Mouse (Mus musculus): ENCODE data around the gene Filip1. TPM values are rescaled to one million over a fixed set of nuclear protein-coding genes. Genes with fewer than 3 reads are reported as not detected.

The Filip1 gene
- polyA plus RNA-seq, 1 experiment = 0.01 TPM

GRCm38 (mm10) chr9:79944872-79945271 lies 67.8 kb downstream of the Filip1 start:
- Histone ChIP-seq H3K27me3 (ENCODE audit: control insufficient read depth, insufficient read depth, insufficient read length) (no peaks in the 10 kb centered on the region), H3K4me3 (ENCODE audit: insufficient read depth, poor library complexity, severe bottlenecking) (no peak overlapping the region), H3K79me2 (ENCODE audit: control insufficient read depth, insufficient read depth) (no peaks in the 10 kb centered on the region), H3K36me3 (ENCODE audit: control insufficient read depth, insufficient read depth) (no peaks in the 10 kb centered on the region), H3K79me3 (ENCODE audit: low read depth) (no peaks in the 10 kb centered on the region), H3ac (ENCODE audit: control insufficient read depth, insufficient read length, low read depth) (no peak overlapping the region)
- TF ChIP-seq FOSL1 (IDR thresholded peaks at IDR 0.05; ENCODE audit: insufficient read depth, low read length, poor library complexity, severe bottlenecking) (no peak), CEBPB (IDR thresholded peaks at IDR 0.05; ENCODE audit: low read depth) (no peak), CTCF (IDR thresholded peaks at IDR 0.05; ENCODE audit: control insufficient read depth, insufficient read depth, insufficient read length) (no peak), MYOG (IDR thresholded peaks at IDR 0.05; ENCODE audit: control insufficient read depth, extremely low read depth, insufficient read length) (no peak), USF1 (IDR thresholded peaks at IDR 0.05; ENCODE audit: low read depth) (no peak), MYOD1 (IDR thresholded peaks at IDR 0.05; ENCODE audit: control insufficient read depth, insufficient read length, low read depth) (no peak)

- Histone ChIP-seq H3K27me3 (ENCODE audit: control insufficient read depth, insufficient read depth, insufficient read length) (no peaks in the 10 kb centered on the region), H3K36me3 (ENCODE audit: control insufficient read depth, insufficient read depth) (no peaks in the 10 kb centered on the region), H3K79me2 (ENCODE audit: control insufficient read depth, insufficient read depth) (no peaks in the 10 kb centered on the region), H3K79me3 (ENCODE audit: low read depth) (no peaks in the 10 kb centered on the region), H3K4me3 (ENCODE audit: insufficient read depth, poor library complexity, severe bottlenecking) (no peak overlapping the region), H3ac (ENCODE audit: control insufficient read depth, insufficient read length, low read depth) (no peak overlapping the region)
- no peak for TF ChIP-seq FOSL1 (IDR thresholded peaks at IDR 0.05; ENCODE audit: insufficient read depth, low read length, poor library complexity, severe bottlenecking)
- TF ChIP-seq USF1 (IDR thresholded peaks at IDR 0.05; ENCODE audit: low read depth) = no peak
- TF ChIP-seq MAX (IDR thresholded peaks at IDR 0.05) = no peak
- TF ChIP-seq MYOD1 (IDR thresholded peaks at IDR 0.05; ENCODE audit: control insufficient read depth, insufficient read length, low read depth) = no peak
- no peak for TF ChIP-seq CTCF (IDR thresholded peaks at IDR 0.05; ENCODE audit: control insufficient read depth, insufficient read depth, insufficient read length)
These were observed 68.7 kb downstream of the Filip1 start for GRCm38 (mm10) chr9:79943986-79944385.

GRCm38 (mm10) chr9:79938416-79939206 lies 74.0 kb downstream of the Filip1 start:
- Histone ChIP-seq H3K79me3 (ENCODE audit: low read depth) (no peaks in the 10 kb centered on the region), H3K36me3 (ENCODE audit: control insufficient read depth, insufficient read depth) (no peaks in the 10 kb centered on the region), H3K79me2 (ENCODE audit: control insufficient read depth, insufficient read depth) (no peaks in the 10 kb centered on the region), H3ac (ENCODE audit: control insufficient read depth, insufficient read length, low read depth) (no peak overlapping the region), H3K4me3 (ENCODE audit: insufficient read depth, poor library complexity, severe bottlenecking) (no peak overlapping the region), H3K27me3 (ENCODE audit: control insufficient read depth, insufficient read depth, insufficient read length) (no peaks in the 10 kb centered on the region)
- TF ChIP-seq USF1 (IDR thresholded peaks at IDR 0.05; ENCODE audit: low read depth) = no peak

- no peak overlapping the region for H3K4me3 ChIP-seq (ENCODE audit: insufficient read depth, poor library complexity, severe bottlenecking)
- no peak for TF ChIP-seq FOSL1 (IDR thresholded peaks at IDR 0.05; ENCODE audit: insufficient read depth, low read length, poor library complexity, severe bottlenecking)
- TF ChIP-seq USF1 (IDR thresholded peaks at IDR 0.05; ENCODE audit: low read depth) = no peak
- no peak for TF ChIP-seq MAX (IDR thresholded peaks at IDR 0.05)
- TF ChIP-seq MYOG (IDR thresholded peaks at IDR 0.05; ENCODE audit: control insufficient read depth, extremely low read depth, insufficient read length) = no peak
- no peak for TF ChIP-seq CEBPB (IDR thresholded peaks at IDR 0.05; ENCODE audit: low read depth)
- TF ChIP-seq CTCF (IDR thresholded peaks at IDR 0.05; ENCODE audit: control insufficient read depth, insufficient read depth, insufficient read length) = no peak
- no peak for TF ChIP-seq MYOD1 (IDR thresholded peaks at IDR 0.05; ENCODE audit: control insufficient read depth, insufficient read length, low read depth)
- H3ac ChIP-seq (ENCODE audit: control insufficient read depth, insufficient read length, low read depth) = no peak overlapping the region
- no peaks in the 10 kb centered on the region for H3K36me3 ChIP-seq (ENCODE audit: control insufficient read depth, insufficient read depth)
- no peaks in the 10 kb centered on the region for H3K27me3 ChIP-seq (ENCODE audit: control insufficient read depth, insufficient read depth, insufficient read length)
- H3K79me2 ChIP-seq (ENCODE audit: control insufficient read depth, insufficient read depth) = no peaks in the 10 kb centered on the region
- H3K79me3 ChIP-seq (ENCODE audit: low read depth) = no peaks in the 10 kb centered on the region
These were observed 75.1 kb downstream of the Filip1 start for GRCm38 (mm10) chr9:79937570-79937969.

- Histone ChIP-seq H3K27me3 (ENCODE audit: control insufficient read depth, insufficient read depth, insufficient read length) (no peaks in the 10 kb centered on the region), H3K79me3 (ENCODE audit: low read depth) (no peaks in the 10 kb centered on the region), H3K79me2 (ENCODE audit: control insufficient read depth, insufficient read depth) (no peaks in the 10 kb centered on the region), H3ac (ENCODE audit: control insufficient read depth, insufficient read length, low read depth) (no peak overlapping the region), H3K36me3 (ENCODE audit: control insufficient read depth, insufficient read depth) (no peaks in the 10 kb centered on the region), H3K4me3 (ENCODE audit: insufficient read depth, poor library complexity, severe bottlenecking) (no peak overlapping the region)
- TF ChIP-seq MYOG (IDR thresholded peaks at IDR 0.05; ENCODE audit: control insufficient read depth, extremely low read depth, insufficient read length) = no peak
- TF ChIP-seq USF1 (IDR thresholded peaks at IDR 0.05; ENCODE audit: low read depth) = no peak
- TF ChIP-seq CEBPB (IDR thresholded peaks at IDR 0.05; ENCODE audit: low read depth) = no peak
- no peak for TF ChIP-seq MAX (IDR thresholded peaks at IDR 0.05)
- TF ChIP-seq MYOD1 (IDR thresholded peaks at IDR 0.05; ENCODE audit: control insufficient read depth, insufficient read length, low read depth) = no peak
- no peak for TF ChIP-seq FOSL1 (IDR thresholded peaks at IDR 0.05; ENCODE audit: insufficient read depth, low read length, poor library complexity, severe bottlenecking)
- TF ChIP-seq CTCF (IDR thresholded peaks at IDR 0.05; ENCODE audit: control insufficient read depth, insufficient read depth, insufficient read length) = no peak
These were observed 80.1 kb downstream of the Filip1 start for GRCm38 (mm10) chr9:79932578-79932977.

- no peak overlapping the region for H3K4me3 ChIP-seq (ENCODE audit: insufficient read depth, poor library complexity, severe bottlenecking)
- no peaks in the 10 kb centered on the region for H3K27me3 ChIP-seq (ENCODE audit: control insufficient read depth, insufficient read depth, insufficient read length)
- TF ChIP-seq MYOD1 (IDR thresholded peaks at IDR 0.05; ENCODE audit: control insufficient read depth, insufficient read length, low read depth) = no peak
- TF ChIP-seq MAX (IDR thresholded peaks at IDR 0.05) = no peak
- TF ChIP-seq MYOG (IDR thresholded peaks at IDR 0.05; ENCODE audit: control insufficient read depth, extremely low read depth, insufficient read length) = no peak
- TF ChIP-seq USF1 (IDR thresholded peaks at IDR 0.05; ENCODE audit: low read depth) = no peak
- TF ChIP-seq CEBPB (IDR thresholded peaks at IDR 0.05; ENCODE audit: low read depth) = no peak
- no peak for TF ChIP-seq CTCF (IDR thresholded peaks at IDR 0.05; ENCODE audit: control insufficient read depth, insufficient read depth, insufficient read length)
- no peak for TF ChIP-seq FOSL1 (IDR thresholded peaks at IDR 0.05; ENCODE audit: insufficient read depth, low read length, poor library complexity, severe bottlenecking)
- H3K36me3 ChIP-seq (ENCODE audit: control insufficient read depth, insufficient read depth) = no peaks in the 10 kb centered on the region
- no peak overlapping the region for H3ac ChIP-seq (ENCODE audit: control insufficient read depth, insufficient read length, low read depth)
- H3K79me2 ChIP-seq (ENCODE audit: control insufficient read depth, insufficient read depth) = no peaks in the 10 kb centered on the region
- H3K79me3 ChIP-seq (ENCODE audit: low read depth) = no peaks in the 10 kb centered on the region
These were observed 84.6 kb downstream of the Filip1 start for GRCm38 (mm10) chr9:79928092-79928491.

All from C2C12 (cell line).